Mouse (Mus musculus): Measurements from ENCODE around the gene Kif3b. TPM values are rescaled to one million over a fixed set of nuclear protein-coding genes. Genes with fewer than 3 reads are reported as not detected.
"Not testable (repeated sequence)": the region's sequence is repeated elsewhere in the genome, so short reads cannot be mapped to it uniquely, and the experiment has no call there.

The Kif3b gene
- polyA plus RNA-seq (2021), result 40.1 TPM

DNA sequence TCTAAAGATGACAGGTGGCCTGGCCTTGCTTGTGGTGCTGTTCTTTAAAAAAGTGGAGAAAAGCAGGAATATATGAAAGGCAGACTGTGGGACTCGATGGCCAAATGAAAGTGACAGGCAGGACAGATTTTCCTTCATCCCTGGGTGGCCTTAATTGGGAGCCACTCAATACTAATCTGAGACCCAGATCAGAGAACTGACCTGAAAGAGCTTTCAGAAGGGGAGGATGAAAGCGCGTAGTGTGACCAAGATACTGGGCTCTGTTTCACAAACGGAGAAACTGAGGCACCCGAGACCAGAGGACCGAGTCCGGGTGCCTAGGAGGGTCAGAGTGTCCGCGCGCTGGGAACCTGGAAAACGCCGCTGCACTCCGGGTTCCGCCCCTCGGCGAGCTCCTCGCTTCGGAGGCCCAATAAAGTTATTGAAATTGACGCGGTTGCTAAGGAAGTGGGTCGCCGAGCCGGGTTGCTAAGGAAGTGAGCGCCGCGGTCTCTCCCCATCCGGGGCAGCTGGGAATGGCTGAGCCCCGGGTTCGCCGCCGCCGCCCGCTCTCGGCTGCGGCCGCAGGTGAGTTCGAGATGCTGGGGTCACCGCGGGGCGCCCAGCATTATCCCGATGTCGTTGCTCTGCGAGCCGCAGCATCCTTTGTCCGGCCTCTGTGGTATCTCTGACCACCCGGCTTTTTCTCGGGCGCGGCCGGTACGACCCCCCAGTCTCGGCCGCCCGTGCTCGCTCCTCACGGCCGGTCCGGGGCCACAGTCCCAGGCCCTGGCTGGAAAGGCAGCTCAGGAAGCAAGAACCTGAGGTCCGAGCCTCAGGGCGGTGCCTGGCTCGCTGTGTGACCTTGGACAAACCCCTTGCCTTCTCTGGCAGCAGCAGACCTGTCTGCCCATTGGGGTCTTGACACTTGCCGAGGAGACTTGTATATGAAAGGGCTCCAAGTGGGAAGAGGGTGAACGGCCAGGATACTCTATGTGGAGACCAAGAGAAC, at the start of gene Kif3b:
Gene Kif3b, plus strand, starts transcription at position 476 of the 991 bp plus-strand sequence.
- H3K27me3 ChIP-seq, result no peaks in the 10 kb centered on the region
- ATAC-seq (peak; percentile 74), DNase-seq (ENCODE audit: low read depth, low spot score) (peak; percentile 34)
- TF ChIP-seq CTCF (IDR thresholded peaks at IDR 0.05), result no peak
- in situ Hi-C loops (cut with MboI; ENCODE audit: low pct_unique_long_range_greater_than_20kb), result no loop called here
- POLR2A ChIA-PET, result interaction anchor here (0.6 to 1.0 kb wide), 2 partner anchors 52 to 160 kb away, joined by 3 to 6 read pairs; no protein-coding TSS in a partner anchor
- CTCF ChIA-PET, result no interaction called here

DNA sequence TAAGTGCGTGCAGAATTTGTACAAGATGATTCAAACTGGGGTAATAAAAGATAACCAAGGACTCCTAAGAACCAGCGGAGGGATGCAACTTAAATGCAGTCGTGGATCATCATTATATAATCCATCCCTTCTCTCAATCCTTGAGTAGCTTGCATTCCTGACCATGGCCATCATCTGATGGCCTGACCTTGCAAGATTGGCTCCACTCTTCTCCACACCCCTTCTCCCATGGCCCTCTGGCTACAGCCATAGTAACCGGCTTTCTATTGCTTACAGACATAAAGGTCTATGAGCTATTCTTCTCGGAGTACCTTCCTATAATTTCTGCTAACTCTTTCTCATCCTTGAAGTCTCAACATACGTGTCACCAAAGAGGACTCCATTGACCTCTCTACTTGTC, 49.1 kb upstream of the Kif3b start:
- no peak for ATAC-seq
- POLR2A ChIA-PET, result interaction anchor here (0.7 kb wide), 1 partner anchor 271 kb away, joined by 7 read pairs; no protein-coding TSS in a partner anchor

DNA sequence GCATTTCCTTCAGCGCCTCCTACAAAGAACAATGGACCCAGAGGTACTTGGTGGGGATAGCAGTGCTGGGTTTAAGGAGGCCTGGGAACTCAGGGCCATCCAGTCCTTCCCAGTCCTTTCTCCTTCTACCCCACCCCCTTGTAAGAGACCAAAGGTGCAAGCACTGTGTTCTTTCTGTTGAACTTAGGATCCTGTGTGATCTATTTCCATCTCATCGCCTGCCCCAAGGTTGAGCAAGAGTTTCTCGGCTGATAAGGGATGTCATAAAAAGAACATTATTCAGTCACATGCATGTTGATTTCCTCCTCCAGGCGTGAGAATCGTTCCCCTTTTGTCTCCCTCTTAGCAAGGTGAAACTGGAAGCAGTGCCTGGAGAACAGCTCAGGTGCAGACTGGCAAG, 41.5 kb upstream of the Kif3b start:
- CTCF ChIA-PET, result interaction anchor here (1.0 kb wide), 1 partner anchor 10 kb away, joined by 3 read pairs; no protein-coding TSS in a partner anchor
- in situ Hi-C loops (cut with MboI; ENCODE audit: low pct_unique_long_range_greater_than_20kb), result no loop called here
- TF ChIP-seq CTCF (IDR thresholded peaks at IDR 0.05), result no peak
- DNase-seq (ENCODE audit: low read depth, low spot score) (no peak), ATAC-seq (no peak)
- POLR2A ChIA-PET, result no interaction called here
- no peaks in the 10 kb centered on the region for H3K27me3 ChIP-seq

More for the DNA sequence above, 49.1 kb upstream of the Kif3b start:
- in situ Hi-C loops (cut with MboI; ENCODE audit: low pct_unique_long_range_greater_than_20kb), result no loop called here
- H3K27me3 ChIP-seq, result no peaks in the 10 kb centered on the region
- no peak for TF ChIP-seq CTCF (IDR thresholded peaks at IDR 0.05)
- DNase-seq (ENCODE audit: low read depth, low spot score), result no peak
- CTCF ChIA-PET, result no interaction called here

DNA sequence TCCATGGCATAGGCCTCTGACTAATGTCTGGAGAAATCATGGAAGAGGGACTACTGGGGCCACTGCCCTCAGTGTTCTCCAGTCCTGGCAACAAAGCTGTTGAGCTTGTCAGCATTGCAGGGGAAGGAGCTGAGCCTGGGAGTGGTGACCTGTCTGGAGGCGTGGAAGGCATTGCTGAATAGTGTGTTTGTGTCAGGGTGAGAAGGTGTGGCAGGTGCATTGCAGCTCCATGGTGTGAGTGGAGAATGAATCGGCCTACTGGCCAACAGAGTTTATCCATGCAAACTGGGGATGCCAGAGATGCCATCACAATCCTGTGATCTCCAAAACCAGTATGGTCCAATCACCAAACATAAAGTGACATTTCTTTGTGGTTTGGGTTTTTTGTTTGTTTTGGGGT, 34.6 kb upstream of the Kif3b start:
- DNase-seq (ENCODE audit: low read depth, low spot score) (no peak), ATAC-seq (no peak)
- in situ Hi-C loops (cut with MboI; ENCODE audit: low pct_unique_long_range_greater_than_20kb), result no loop called here
- POLR2A ChIA-PET, result no interaction called here
- CTCF ChIA-PET, result no interaction called here
- no peaks in the 10 kb centered on the region for H3K27me3 ChIP-seq
- no peak for TF ChIP-seq CTCF (IDR thresholded peaks at IDR 0.05)

DNA sequence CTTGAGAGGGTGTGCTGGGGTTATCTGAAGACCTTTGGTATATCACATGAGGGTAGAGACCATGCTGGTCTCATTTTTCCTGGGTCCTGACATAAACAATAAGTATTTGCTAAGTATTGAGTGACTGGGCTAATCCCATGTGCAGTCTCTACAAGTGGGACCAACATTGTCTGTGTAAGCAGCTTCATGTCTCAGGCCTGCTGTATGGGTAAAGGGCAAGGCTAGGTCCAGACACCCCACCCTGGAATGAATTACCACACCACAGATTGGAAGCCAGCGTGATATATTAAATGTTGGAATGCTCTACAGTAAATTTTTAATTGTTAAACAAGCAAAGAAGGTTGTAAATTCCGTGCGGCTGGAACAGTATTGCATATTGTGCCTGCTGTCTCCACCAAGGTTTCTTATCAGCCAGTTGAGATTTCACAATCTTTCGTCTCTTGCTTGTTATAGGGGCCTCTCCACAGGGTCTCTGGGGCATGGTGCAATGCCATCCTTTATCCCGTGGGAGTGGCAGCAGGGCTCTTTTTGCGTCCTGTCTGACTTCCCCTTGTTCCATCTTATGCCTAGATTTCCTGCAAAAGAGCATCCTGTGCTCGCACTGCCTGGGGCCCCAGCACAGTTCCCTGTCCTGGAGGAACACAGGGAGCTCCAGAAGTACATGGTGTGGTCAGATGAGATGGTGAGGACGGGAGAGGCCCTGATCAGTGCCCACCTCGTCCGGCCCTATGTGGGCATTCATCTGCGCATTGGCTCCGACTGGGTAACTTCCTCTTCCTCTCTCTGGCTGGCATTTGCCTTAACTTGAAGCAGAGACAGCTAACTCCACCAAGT, 32.0 kb upstream of the Kif3b start:
- CTCF ChIA-PET, result interaction anchor here (1.2 kb wide), 1 partner anchor 10 kb away, joined by 3 read pairs; no protein-coding TSS in a partner anchor
- POLR2A ChIA-PET, result no interaction called here
- no peak for TF ChIP-seq CTCF (IDR thresholded peaks at IDR 0.05)
- no peak for ATAC-seq
- no peaks in the 10 kb centered on the region for H3K27me3 ChIP-seq
- in situ Hi-C loops (cut with MboI; ENCODE audit: low pct_unique_long_range_greater_than_20kb), result no loop called here
- no peak for DNase-seq (ENCODE audit: low read depth, low spot score)

DNA sequence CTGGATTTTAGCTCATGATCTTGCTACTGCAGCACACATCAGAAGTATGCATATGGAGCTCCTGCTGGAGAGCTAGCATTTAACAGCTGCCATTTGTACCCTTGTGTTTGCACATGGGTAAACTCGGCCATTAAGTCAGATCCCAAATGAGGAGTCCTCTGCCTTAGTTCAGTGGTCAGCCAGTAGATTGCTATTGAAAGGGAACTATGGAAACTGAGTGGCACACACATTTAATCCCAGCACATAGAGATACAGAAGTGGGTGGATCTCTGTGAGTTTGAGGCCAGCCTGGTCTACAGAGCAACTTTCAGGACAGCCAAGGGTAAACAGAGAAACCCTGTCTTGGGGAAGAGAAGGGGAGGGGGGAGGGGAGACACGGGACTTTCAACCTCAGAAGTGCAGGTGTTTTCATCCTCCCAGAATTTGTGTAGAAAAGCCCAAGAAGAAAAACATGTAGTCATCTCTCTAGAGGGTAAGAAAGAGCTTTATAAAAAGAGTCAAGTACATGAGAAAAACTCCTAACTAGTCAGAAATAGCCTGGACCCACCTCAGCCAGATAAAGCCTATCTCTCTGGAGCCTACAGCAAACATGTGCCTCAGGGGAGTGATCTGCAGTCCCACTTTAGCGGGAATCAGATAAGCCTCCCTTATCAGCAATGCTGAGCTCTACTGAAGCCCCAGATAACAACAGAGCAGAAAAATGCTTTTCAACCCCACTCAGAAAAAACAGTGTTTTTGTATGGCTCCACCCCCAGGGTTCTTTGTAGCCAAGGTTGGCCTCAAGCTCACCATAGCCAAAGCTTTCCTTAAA, 31.1 kb upstream of the Kif3b start:
- CTCF ChIA-PET, result interaction anchor here (1.2 kb wide), 1 partner anchor 10 kb away, joined by 3 read pairs; no protein-coding TSS in a partner anchor
- no peaks in the 10 kb centered on the region for H3K27me3 ChIP-seq
- ATAC-seq (no peak), DNase-seq (ENCODE audit: low read depth, low spot score) (no peak)
- no peak for TF ChIP-seq CTCF (IDR thresholded peaks at IDR 0.05)
- in situ Hi-C loops (cut with MboI; ENCODE audit: low pct_unique_long_range_greater_than_20kb), result no loop called here
- POLR2A ChIA-PET, result no interaction called here

DNA sequence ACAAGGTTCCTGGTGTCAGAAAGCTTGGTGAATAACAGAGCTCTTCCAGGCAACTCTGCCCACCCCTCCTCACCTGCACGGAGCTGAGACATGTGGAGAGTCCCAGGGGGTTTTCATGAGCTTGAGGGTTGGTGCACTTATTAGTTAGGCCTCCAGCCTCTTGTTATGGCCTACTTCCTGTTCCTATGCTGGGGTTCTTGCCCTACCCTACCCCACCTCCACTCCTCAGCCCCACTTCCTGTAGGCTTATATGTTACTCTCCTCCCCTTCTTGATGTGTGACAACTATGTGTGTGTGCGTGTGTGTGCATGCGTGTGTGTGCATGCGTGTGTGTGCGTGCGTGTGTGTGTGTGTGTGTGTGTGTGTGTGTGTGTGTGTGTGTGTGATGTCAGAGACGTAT, 28.2 kb upstream of the Kif3b start:
- ChIA-PET POLR2A (interaction anchor here (0.6 kb wide), 1 partner anchor 135 kb away, joined by 4 read pairs; no protein-coding TSS in a partner anchor), CTCF (interaction anchor here (0.8 to 1.0 kb wide), 2 partner anchors 10 to 17 kb away, joined by 3 read pairs; no protein-coding TSS in a partner anchor)
- no peak for TF ChIP-seq CTCF (IDR thresholded peaks at IDR 0.05)
- DNase-seq (ENCODE audit: low read depth, low spot score) (no peak), ATAC-seq (no peak)
- in situ Hi-C loops (cut with MboI; ENCODE audit: low pct_unique_long_range_greater_than_20kb), result no loop called here
- H3K27me3 ChIP-seq, result no peaks in the 10 kb centered on the region

DNA sequence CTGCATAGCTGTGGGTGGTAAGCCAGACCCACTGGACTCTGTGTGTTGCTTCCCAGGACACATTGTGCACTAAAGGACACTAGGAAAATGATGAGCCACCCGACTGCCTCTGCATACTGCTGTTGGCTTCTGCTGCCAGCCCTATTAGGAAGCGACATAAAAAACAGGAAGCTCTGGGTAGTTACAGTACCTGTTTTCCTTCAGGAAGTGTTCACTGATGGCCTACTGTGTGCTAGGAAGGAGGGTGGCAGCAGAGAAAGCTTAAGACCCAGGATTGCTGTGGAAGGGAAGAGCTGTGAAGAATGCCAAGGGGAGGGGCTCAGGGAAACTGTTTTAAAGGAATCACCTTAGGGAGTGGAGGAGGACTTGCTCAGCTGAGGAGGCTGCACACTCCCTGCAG, 23.9 kb upstream of the Kif3b start:
- no peak for TF ChIP-seq CTCF (IDR thresholded peaks at IDR 0.05)
- ATAC-seq (no peak), DNase-seq (ENCODE audit: low read depth, low spot score) (no peak)
- POLR2A ChIA-PET, result interaction anchor here (0.9 to 1.3 kb wide), 2 partner anchors 9 to 140 kb away, joined by 3 to 4 read pairs; no protein-coding TSS in a partner anchor
- in situ Hi-C loops (cut with MboI; ENCODE audit: low pct_unique_long_range_greater_than_20kb), result no loop called here
- H3K27me3 ChIP-seq, result no peaks in the 10 kb centered on the region
- CTCF ChIA-PET, result interaction anchor here (1.3 kb wide), 1 partner anchor 15 kb away, joined by 5 read pairs; no protein-coding TSS in a partner anchor

DNA sequence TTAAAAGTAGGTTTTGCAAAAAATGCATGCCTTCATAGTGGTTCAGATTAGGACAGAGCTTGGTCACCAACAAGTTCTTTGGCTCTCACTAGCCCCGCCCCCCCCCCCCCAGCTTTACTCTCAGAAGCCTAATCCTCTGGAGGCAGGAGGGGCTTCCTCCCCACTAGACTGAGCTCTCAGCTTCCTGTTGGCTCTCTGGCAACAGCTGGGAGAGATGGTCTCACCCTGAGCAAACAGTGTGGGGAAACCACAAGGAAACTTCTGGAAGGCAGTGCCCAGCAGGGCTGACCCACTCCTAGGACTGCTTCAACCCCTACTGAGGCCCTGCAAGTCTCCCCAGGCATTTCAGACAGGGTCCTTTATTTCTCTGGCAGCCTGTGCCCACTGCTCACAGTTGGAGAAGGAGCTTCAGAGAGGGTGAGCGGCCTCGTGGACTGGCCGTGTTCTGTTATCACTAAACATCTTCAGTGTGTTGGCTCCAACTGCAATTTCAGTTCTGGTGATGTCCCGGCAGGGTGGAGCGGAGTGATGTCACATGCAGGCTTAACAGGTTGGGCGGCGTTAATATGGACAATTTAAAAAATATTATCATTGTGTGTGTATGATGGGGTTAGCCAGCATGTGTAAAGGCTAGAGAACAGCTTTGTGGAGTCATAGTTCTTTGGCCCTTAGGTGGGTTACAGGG, 20.8 kb upstream of the Kif3b start:
- CTCF ChIA-PET, result interaction anchor here (1.4 kb wide), 1 partner anchor 123 kb away, joined by 4 read pairs; no protein-coding TSS in a partner anchor
- in situ Hi-C loops (cut with MboI; ENCODE audit: low pct_unique_long_range_greater_than_20kb); DNase-seq (ENCODE audit: low read depth, low spot score); H3K27me3 ChIP-seq; POLR2A ChIA-PET; ATAC-seq: not testable (repeated sequence)

DNA sequence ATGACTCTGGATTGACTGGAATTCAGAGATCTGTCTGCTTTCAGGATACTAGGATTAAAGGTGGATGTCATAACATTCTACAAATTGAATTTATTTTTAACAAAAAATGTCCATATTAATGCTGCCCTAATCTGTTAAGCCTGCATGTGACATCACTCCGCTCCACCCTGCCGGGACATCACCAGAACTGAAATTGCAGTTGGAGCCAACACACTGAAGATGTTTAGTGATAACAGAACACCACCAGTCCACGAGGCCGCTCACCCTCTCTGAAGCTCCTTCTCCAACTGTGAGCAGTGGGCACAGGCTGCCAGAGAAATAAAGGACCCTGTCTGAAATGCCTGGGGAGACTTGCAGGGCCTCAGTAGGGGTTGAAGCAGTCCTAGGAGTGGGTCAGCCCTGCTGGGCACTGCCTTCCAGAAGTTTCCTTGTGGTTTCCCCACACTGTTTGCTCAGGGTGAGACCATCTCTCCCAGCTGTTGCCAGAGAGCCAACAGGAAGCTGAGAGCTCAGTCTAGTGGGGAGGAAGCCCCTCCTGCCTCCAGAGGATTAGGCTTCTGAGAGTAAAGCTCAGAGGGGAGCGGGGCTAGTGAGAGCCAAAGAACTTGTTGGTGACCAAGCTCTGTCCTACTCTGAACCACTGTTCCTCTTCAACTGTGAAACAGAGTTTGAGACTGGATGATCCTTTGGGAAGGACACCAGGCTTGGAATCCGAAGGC, 16.9 kb upstream of the Kif3b start:
- H3K27me3 ChIP-seq; in situ Hi-C loops (cut with MboI; ENCODE audit: low pct_unique_long_range_greater_than_20kb); DNase-seq (ENCODE audit: low read depth, low spot score); ATAC-seq; CTCF ChIA-PET: not testable (repeated sequence)
- POLR2A ChIA-PET, result interaction anchor here (1.1 kb wide), 1 partner anchor 106 kb away, joined by 3 read pairs; no protein-coding TSS in a partner anchor
